Mouse (Mus musculus) gonadal fat pad, adult 2 months (tissue): ENCODE measurements around the gene Mybpc1. TPM values are rescaled to one million over a fixed set of nuclear protein-coding genes. Genes with fewer than 3 reads are reported as not detected.
"Not testable (repeated sequence)": the region's sequence is repeated elsewhere in the genome, so short reads cannot be mapped to it uniquely, and the experiment has no call there.

ENCODE experiments used
- DNase-seq: peaks from one replicate; pipeline ENCODE4 v3.0.0-alpha.2; 2012; ENCODE audit warnings: low read depth
- polyA plus RNA-seq: library from polyadenylated mRNA; depleted of rRNA; stranded (reverse); fragments of >200 nt; gene quantifications from 2 replicates; pipeline ENCODE4 v1.2.3, GENCODE M21; 2012; rRNA removed

Mybpc1 gene
- polyA plus RNA-seq, 1 experiment = 4.8 TPM

DNA sequence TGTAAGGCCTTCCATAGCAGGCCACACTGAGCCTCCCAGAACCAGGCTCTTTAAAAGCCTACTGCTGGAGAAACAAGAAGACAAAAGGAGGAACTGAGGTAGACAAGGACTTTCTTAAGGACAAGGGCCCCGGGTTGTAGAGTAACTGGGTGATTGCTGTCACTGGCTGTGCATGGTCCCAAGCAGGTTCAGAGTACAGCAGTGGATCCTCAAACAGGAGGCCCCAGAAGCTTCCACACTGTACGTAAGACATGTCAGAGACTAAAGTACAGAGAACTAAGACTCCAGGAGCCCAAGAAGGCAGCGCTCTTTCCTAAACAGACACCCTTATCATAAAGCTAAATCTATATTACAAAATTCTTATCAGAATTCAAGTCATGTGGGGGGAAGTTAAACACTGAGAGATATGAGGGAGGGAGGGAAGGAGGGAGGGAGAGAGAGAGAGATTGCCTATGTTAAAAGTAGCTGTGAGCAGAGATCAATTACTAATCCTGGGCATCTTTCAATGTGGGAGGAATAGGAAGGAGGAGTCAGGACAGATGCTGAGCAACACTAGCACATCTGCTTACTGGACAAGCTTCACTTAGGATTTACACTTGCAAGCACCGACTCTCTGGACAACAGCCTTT lies 109.9 kb downstream of the Mybpc1 start:
- no peak for DNase-seq

DNA sequence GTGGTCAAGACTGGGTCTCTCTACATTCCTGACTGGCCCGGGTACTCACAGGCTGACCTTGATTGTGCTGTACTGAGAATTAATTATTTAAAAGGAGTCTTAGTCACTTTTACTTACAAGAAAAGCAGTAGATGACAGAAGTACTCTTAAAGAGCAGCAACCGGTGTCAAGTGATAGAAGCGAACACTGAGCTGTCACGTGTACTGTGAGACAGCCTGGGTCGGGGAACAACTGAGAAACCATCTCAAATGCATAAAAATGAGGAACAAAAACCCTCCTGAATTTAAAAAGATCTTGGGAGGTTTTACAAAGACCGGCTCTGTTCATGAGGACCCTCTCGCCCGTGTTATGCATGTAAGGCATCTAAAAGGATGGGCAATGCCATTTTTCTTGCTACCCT lies 112.3 kb downstream of the Mybpc1 start:
- DNase-seq = no peak

DNA sequence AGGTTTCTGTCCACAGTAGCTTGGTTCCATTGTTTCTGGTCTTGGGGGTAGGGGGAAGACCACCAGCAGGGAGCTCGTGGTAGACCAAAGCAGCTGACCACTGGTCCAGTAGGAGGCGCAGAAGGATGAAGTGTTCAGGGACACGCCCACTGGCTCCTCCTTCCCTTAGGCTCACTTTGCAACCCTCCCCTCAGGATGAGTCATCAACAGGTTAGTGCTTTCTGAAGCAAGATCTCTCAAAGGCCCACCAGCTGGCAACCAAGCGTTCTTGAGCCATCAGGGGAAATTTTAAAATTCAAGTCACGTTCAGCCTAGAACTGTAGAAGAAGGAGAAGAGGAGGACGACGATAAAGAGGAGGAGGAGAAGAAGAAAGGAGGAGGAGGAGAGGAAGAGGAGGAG lies 113.3 kb downstream of the Mybpc1 start:
- no peak for DNase-seq

DNA sequence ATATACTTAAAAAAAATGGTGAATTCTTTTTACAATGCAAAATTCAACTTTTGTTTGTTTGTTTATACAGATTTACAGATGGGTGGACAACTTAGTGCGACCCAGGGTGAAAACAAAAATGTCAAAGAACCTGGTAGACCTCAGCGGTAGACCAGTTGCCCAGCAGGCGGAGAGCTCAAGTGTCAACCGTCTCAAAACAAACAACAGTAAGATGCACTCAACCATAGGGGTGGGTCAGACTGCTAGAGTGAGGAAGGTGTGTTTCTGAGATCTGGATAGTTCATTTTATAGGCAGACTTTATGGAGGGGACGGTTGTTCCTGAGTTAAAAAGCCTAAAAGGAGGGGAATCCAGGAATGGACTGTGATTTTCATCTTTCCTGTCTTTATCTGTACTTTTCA lies 116.3 kb downstream of the Mybpc1 start:
- DNase-seq = no peak

DNA sequence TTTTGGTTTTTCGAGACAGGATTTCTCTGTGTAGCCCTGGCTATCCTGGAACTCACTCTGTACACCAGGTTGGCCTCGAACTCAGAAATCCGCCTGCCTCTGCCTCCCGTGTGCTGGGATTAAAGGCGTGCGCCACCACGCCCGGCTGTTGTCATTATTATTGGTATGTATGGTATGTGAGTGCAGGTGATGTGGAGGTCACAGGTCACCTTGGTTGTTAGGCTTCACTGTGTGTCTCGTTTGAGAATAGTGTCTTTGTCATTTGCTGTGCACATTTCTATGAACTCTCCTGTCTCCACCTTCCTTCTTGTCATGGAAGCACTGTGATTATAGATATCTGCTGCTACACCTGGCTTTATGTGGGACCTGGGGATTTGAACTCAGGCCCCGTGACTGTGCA lies 122.1 kb downstream of the Mybpc1 start:
- not testable (repeated sequence) for DNase-seq

Other genes starting within 250 kb of the Mybpc1 start
- gene Dram1, start 226.1 kb downstream of the Mybpc1 start, polyA plus RNA-seq = 69.9 and 108 TPM in 2 replicates
- gene Gnptab, start 226.0 kb downstream of the Mybpc1 start, polyA plus RNA-seq = 17.6 and 25.2 TPM in 2 replicates
- 0.10 and 0.42 TPM in 2 replicates for gene Sycp3, start 145.6 kb downstream of the Mybpc1 start, polyA plus RNA-seq
- 226 and 257 TPM in 2 replicates for gene Chpt1, start 101.1 kb downstream of the Mybpc1 start, polyA plus RNA-seq
- 0.11 and 0.25 TPM in 2 replicates for gene Spic, start 79.9 kb upstream of the Mybpc1 start, polyA plus RNA-seq
- 37.0 TPM in 2 replicates for gene Arl1, start 125.7 kb upstream of the Mybpc1 start, polyA plus RNA-seq
- gene Utp20, start 221.7 kb upstream of the Mybpc1 start, polyA plus RNA-seq = 4.2 and 4.3 TPM in 2 replicates